Mouse (Mus musculus): ENCODE results near the gene Galnt10. TPM values are rescaled to one million over a fixed set of nuclear protein-coding genes. Genes with fewer than 3 reads are reported as not detected.

The Galnt10 gene
- polyA plus RNA-seq, 1 experiment from 2014 or later = 7.1 TPM

DNA sequence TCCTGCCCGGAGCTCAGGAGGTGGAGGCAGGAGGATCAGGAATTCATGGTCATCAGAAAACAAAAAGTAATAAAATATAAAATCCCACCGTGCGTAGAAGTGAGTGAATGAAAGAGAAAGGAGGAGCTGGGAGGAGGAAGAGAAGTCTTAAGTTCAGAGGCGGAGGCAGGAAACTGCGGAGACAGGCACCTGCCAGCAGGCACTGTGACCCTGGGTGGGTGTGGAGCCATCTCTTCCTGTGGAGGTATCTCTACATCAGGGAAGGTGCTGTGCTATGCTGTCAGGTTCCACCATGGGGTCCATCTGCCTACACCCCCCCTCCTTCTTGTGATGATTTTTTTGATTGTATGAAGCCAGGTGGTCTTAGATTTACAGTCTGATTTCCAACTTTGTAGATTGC lies 19.5 kb downstream of the Galnt10 start:
- Histone ChIP-seq H3K9ac (ENCODE audit: low read depth, low read length) (no peak overlapping the region), H3K36me3 (ENCODE audit: control insufficient read depth, insufficient read depth, low read length) (no peaks in the 10 kb centered on the region), H3K4me1 (ENCODE audit: control insufficient read depth, insufficient read depth, low read length) (peaks cover 8% of the 10 kb centered on the region), H3K9me3 (replicated peaks; ENCODE audit: control insufficient read depth, low read length) (no peaks in the 10 kb centered on the region), H3K4me3 (ENCODE audit: low read depth, low read length) (no peak overlapping the region), H3K4me2 (no peak overlapping the region), H3K27ac (ENCODE audit: low read depth, low read length) (no peak overlapping the region), H3K27me3 (ENCODE audit: control insufficient read depth, insufficient read depth, low read length) (no peaks in the 10 kb centered on the region)
- no peak for ATAC-seq (replicated peaks; ENCODE audit: insufficient number of reproducible peaks, low FRiP score, low TSS enrichment)
- WGBS (ENCODE audit: insufficient replicate concordance) = 87% methylated on average over 5 of the region's 5 CpGs

DNA sequence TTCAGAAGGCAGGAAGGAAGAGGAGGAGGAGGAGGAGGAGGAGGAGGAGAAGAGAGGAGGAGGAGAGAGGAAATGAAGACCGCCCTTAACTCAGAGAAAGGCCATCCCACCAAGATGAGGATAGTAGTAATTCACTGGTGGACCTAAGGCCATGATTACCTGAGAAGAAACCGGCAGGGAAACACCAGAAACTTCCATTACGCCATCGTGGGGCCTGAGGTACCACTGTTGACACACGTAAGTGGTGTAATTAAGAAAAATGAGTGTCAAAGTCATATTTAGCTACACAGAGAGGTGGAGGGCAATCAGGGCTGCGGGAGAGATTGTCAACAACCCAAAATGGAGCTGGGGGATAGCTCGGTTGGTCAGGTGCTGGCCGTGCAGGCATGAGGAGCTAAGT lies 23.0 kb downstream of the Galnt10 start:
- Histone ChIP-seq H3K27me3 (ENCODE audit: control insufficient read depth, insufficient read depth, low read length) (no peaks in the 10 kb centered on the region), H3K36me3 (ENCODE audit: control insufficient read depth, insufficient read depth, low read length) (no peaks in the 10 kb centered on the region), H3K4me2 (no peak overlapping the region), H3K4me3 (ENCODE audit: low read depth, low read length) (no peak overlapping the region), H3K4me1 (ENCODE audit: control insufficient read depth, insufficient read depth, low read length) (peaks cover 18% of the 10 kb centered on the region), H3K9ac (ENCODE audit: low read depth, low read length) (no peak overlapping the region), H3K9me3 (replicated peaks; ENCODE audit: control insufficient read depth, low read length) (no peaks in the 10 kb centered on the region), H3K27ac (ENCODE audit: low read depth, low read length) (no peak overlapping the region)
- ATAC-seq (replicated peaks; ENCODE audit: insufficient number of reproducible peaks, low FRiP score, low TSS enrichment) = no peak
- 76% methylated on average over 8 of the region's 8 CpGs for WGBS (ENCODE audit: insufficient replicate concordance)

DNA sequence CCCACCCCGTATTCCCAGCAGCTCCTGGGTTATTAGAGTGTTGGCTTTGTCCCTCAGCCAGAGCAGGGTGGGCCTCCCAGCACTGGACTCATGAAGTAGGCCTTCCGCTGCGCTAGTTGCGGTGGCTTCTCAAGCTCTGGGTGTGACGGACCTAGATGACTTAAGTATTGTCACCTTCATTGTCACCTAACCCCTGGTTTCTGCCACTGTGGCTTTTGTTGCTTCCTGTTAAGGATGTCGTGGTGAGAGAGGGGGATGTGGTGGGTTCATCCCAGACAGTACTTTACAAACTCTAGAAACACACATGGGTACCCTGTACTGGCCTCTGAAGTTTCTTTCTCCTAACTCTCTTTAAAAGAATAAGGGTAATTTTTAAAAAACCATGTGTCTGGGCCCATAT lies 24.3 kb downstream of the Galnt10 start:
- H3K9me3 ChIP-seq (replicated peaks; ENCODE audit: control insufficient read depth, low read length) = no peaks in the 10 kb centered on the region
- peaks cover 22% of the 10 kb centered on the region for H3K4me1 ChIP-seq (ENCODE audit: control insufficient read depth, insufficient read depth, low read length)
- no peak for ATAC-seq (replicated peaks; ENCODE audit: insufficient number of reproducible peaks, low FRiP score, low TSS enrichment)
- no peaks in the 10 kb centered on the region for H3K27me3 ChIP-seq (ENCODE audit: control insufficient read depth, insufficient read depth, low read length)
- H3K4me3 ChIP-seq (ENCODE audit: low read depth, low read length) = no peak overlapping the region
- H3K36me3 ChIP-seq (ENCODE audit: control insufficient read depth, insufficient read depth, low read length) = no peaks in the 10 kb centered on the region
- H3K27ac ChIP-seq (ENCODE audit: low read depth, low read length) = no peak overlapping the region
- no peak overlapping the region for H3K9ac ChIP-seq (ENCODE audit: low read depth, low read length)
- WGBS (ENCODE audit: insufficient replicate concordance) = 70% methylated on average over 6 of the region's 6 CpGs
- H3K4me2 ChIP-seq = no peak overlapping the region

DNA sequence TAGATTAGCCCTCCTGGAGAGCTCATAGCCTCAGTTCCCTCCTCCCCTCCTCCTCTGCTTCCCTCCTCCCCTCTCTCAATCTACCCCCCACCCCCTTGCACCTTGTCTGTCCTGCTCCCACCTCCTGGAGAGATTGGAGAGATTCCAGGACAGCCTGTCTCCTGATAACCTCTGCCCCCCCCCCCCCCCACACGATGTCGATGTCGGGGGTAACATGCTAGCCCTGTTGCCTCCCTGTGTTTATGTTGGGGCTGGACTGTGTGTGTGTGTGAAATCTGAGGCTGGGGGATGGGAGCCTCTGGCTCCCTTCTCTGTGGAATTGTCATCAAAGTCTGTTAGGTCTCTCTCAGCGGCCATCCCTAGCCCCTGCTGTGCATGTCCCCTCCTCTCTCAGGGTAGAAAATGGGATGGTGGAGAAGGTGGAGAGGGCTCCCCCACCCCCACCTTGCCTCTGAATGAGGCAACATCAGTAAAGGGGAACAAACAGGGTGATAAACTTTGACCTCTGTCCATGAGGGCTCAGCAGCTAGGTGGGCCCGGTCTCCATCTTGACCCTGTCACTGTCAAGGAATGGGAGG lies 26.0 kb downstream of the Galnt10 start:
- no peak overlapping the region for H3K27ac ChIP-seq (ENCODE audit: low read depth, low read length)
- H3K36me3 ChIP-seq (ENCODE audit: control insufficient read depth, insufficient read depth, low read length) = no peaks in the 10 kb centered on the region
- no peaks in the 10 kb centered on the region for H3K9me3 ChIP-seq (replicated peaks; ENCODE audit: control insufficient read depth, low read length)
- no peak overlapping the region for H3K9ac ChIP-seq (ENCODE audit: low read depth, low read length)
- H3K27me3 ChIP-seq (ENCODE audit: control insufficient read depth, insufficient read depth, low read length) = no peaks in the 10 kb centered on the region
- H3K4me3 ChIP-seq (ENCODE audit: low read depth, low read length) = no peak overlapping the region
- H3K4me2 ChIP-seq = no peak overlapping the region
- no peak for ATAC-seq (replicated peaks; ENCODE audit: insufficient number of reproducible peaks, low FRiP score, low TSS enrichment)
- peaks cover 24% of the 10 kb centered on the region for H3K4me1 ChIP-seq (ENCODE audit: control insufficient read depth, insufficient read depth, low read length)
- WGBS (ENCODE audit: insufficient replicate concordance) = 8% methylated on average over 5 of the region's 5 CpGs

DNA sequence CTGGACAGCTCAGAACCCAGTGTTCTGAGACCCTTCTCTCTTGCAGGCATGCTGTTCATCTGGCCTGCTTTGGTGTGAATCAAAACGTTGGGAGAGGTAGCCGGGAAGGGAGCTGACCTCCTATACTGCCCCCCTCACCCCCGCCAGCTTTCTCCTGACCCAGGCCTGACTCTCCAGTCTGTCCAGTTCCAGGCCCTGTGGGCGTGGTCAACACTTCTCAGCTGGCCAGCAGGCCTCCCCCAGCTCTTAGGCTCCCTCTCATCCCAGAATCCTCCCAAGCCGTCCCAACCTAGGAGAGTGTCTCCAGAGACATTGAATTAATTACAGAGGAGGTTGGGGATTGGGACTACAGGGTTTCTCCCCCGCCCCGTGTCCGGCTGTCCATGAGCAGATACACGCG lies 26.6 kb downstream of the Galnt10 start:
- ATAC-seq (replicated peaks; ENCODE audit: insufficient number of reproducible peaks, low FRiP score, low TSS enrichment) = no peak
- H3K4me1 ChIP-seq (ENCODE audit: control insufficient read depth, insufficient read depth, low read length) = peaks cover 26% of the 10 kb centered on the region

DNA sequence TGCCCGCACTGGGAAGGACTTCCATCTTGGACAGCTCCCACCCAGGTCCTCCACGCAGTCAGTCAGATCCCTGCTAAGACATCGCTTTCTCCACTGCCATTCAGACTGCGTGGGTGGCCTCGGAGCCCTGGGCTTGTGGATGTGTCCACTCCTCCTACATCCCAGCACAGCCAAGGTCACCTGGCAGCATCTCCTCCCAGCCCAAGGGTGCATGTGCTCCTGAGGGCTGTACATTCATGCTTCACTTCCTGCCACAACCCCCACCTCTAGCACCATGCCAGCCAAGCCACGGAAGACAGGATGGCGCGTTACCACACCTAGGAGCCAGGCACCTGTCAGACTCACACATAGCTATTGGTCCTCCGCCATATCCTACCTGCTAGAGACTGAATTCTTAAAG lies 27.8 kb downstream of the Galnt10 start:
- no peak overlapping the region for H3K4me3 ChIP-seq (ENCODE audit: low read depth, low read length)
- no peak overlapping the region for H3K9ac ChIP-seq (ENCODE audit: low read depth, low read length)
- no peak overlapping the region for H3K4me2 ChIP-seq
- no peaks in the 10 kb centered on the region for H3K36me3 ChIP-seq (ENCODE audit: control insufficient read depth, insufficient read depth, low read length)
- no peak overlapping the region for H3K27ac ChIP-seq (ENCODE audit: low read depth, low read length)
- H3K9me3 ChIP-seq (replicated peaks; ENCODE audit: control insufficient read depth, low read length) = no peaks in the 10 kb centered on the region
- H3K27me3 ChIP-seq (ENCODE audit: control insufficient read depth, insufficient read depth, low read length) = no peaks in the 10 kb centered on the region
- no peak for ATAC-seq (replicated peaks; ENCODE audit: insufficient number of reproducible peaks, low FRiP score, low TSS enrichment)
- H3K4me1 ChIP-seq (ENCODE audit: control insufficient read depth, insufficient read depth, low read length) = peaks cover 28% of the 10 kb centered on the region
- 79% methylated on average over 9 of the region's 9 CpGs for WGBS (ENCODE audit: insufficient replicate concordance)

More for the DNA sequence above, 26.6 kb downstream of the Galnt10 start:
- H3K27me3 ChIP-seq (ENCODE audit: control insufficient read depth, insufficient read depth, low read length) = no peaks in the 10 kb centered on the region
- 42% methylated on average over 10 of the region's 10 CpGs for WGBS (ENCODE audit: insufficient replicate concordance)
- no peak overlapping the region for H3K4me2 ChIP-seq
- no peak overlapping the region for H3K27ac ChIP-seq (ENCODE audit: low read depth, low read length)
- no peaks in the 10 kb centered on the region for H3K36me3 ChIP-seq (ENCODE audit: control insufficient read depth, insufficient read depth, low read length)
- H3K9me3 ChIP-seq (replicated peaks; ENCODE audit: control insufficient read depth, low read length) = no peaks in the 10 kb centered on the region
- H3K4me3 ChIP-seq (ENCODE audit: low read depth, low read length) = no peak overlapping the region
- H3K9ac ChIP-seq (ENCODE audit: low read depth, low read length) = no peak overlapping the region

DNA sequence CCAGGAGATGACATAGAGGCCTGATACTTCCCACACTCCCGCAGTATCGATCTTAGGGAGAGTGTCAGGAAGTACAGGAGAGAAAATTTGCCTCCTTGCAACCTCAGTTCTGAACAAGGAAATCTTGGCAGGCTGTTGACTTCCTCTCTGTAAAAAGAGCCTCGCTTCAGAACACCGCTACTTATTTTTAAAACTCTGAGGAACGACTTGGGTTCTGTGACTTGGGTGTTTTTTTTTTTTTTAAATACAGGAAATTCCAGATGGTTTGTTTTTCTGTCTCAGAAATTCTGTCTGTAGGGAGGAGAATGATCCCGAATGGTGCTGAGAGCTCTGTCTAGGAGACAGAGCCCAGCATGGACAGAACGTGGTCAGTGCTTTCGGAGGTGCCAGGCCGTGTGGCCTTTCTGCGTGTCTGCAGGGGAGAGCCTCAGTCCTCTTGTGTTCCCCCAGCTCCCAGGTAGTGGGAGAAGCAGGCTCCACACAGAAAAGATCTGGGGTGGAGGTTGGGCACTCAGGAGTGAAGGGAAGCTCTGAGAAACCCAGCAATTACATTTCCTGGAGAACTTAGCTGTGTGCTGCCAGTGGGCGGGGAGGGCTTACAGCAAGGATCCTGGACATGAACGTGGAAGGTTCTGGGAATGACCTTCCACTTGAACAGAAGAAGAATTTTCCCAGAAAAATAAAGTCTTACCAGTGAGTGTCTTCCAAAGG lies 28.9 kb downstream of the Galnt10 start:
- H3K9ac ChIP-seq (ENCODE audit: low read depth, low read length) = 0 out of 2 replicates have a peak overlapping the region, but pooled peaks have one; percentile 39
- H3K4me1 ChIP-seq (ENCODE audit: control insufficient read depth, insufficient read depth, low read length) = peaks cover 28% of the 10 kb centered on the region

DNA sequence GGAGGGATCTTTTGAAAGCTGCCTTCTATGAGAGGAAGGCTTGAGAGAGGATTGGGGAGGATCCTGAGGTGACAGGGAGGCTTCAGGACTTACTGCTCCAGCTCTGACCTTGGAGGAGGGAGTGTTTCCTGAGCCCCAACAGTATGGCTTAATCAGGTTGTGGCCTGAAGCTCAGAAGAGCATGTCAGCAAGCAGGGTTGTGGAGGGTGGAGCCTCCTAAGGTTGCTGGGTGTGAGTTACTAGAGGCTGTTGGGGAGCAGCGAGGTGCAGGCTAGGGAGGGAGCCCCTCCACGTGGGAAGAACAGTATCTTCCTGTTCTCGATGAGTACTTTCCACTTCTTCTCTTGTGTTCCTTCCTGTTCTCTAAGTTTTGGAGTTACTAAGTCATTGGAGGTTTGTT lies 32.0 kb downstream of the Galnt10 start:
- no peak for ATAC-seq (replicated peaks; ENCODE audit: insufficient number of reproducible peaks, low FRiP score, low TSS enrichment)
- Histone ChIP-seq H3K4me3 (ENCODE audit: low read depth, low read length) (no peak overlapping the region), H3K27me3 (ENCODE audit: control insufficient read depth, insufficient read depth, low read length) (no peaks in the 10 kb centered on the region), H3K36me3 (ENCODE audit: control insufficient read depth, insufficient read depth, low read length) (no peaks in the 10 kb centered on the region), H3K27ac (ENCODE audit: low read depth, low read length) (no peak overlapping the region), H3K4me1 (ENCODE audit: control insufficient read depth, insufficient read depth, low read length) (peaks cover 18% of the 10 kb centered on the region), H3K9me3 (replicated peaks; ENCODE audit: control insufficient read depth, low read length) (no peaks in the 10 kb centered on the region), H3K4me2 (no peak overlapping the region), H3K9ac (ENCODE audit: low read depth, low read length) (no peak overlapping the region)
- WGBS (ENCODE audit: insufficient replicate concordance) = 50% methylated on average over 3 of the region's 3 CpGs

More for the DNA sequence above, 28.9 kb downstream of the Galnt10 start:
- no peaks in the 10 kb centered on the region for H3K36me3 ChIP-seq (ENCODE audit: control insufficient read depth, insufficient read depth, low read length)
- WGBS (ENCODE audit: insufficient replicate concordance) = 48% methylated on average over 12 of the region's 12 CpGs
- no peak overlapping the region for H3K4me2 ChIP-seq
- no peaks in the 10 kb centered on the region for H3K9me3 ChIP-seq (replicated peaks; ENCODE audit: control insufficient read depth, low read length)
- peak overlapping the region; percentile 79 for H3K27ac ChIP-seq (ENCODE audit: low read depth, low read length)
- no peak overlapping the region for H3K4me3 ChIP-seq (ENCODE audit: low read depth, low read length)
- H3K27me3 ChIP-seq (ENCODE audit: control insufficient read depth, insufficient read depth, low read length) = no peaks in the 10 kb centered on the region
- ATAC-seq (replicated peaks; ENCODE audit: insufficient number of reproducible peaks, low FRiP score, low TSS enrichment) = no peak

DNA sequence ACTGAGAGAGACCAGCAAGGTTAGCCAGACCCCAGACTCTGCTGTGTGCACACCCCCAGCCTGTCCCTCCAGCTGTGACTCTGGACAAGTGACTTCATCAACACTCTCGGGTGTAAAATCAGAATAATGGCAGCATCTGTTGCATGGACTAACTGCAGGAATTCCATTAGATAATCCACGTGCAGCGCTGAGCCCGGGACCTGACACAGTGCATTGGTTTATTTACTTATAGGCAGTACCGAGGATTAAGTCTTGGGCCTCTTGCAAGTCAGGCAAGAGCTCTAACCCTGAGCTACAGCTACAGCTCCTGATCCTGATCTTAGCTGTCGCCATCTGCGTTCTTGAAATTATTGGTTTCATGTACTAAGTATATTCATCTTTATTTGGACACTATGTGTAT lies 37.3 kb downstream of the Galnt10 start:
- no peaks in the 10 kb centered on the region for H3K36me3 ChIP-seq (ENCODE audit: control insufficient read depth, insufficient read depth, low read length)
- H3K4me1 ChIP-seq (ENCODE audit: control insufficient read depth, insufficient read depth, low read length) = peaks cover 31% of the 10 kb centered on the region
- WGBS (ENCODE audit: insufficient replicate concordance) = 44% methylated on average over 7 of the region's 7 CpGs
- H3K4me3 ChIP-seq (ENCODE audit: low read depth, low read length) = no peak overlapping the region
- H3K27me3 ChIP-seq (ENCODE audit: control insufficient read depth, insufficient read depth, low read length) = no peaks in the 10 kb centered on the region
- no peaks in the 10 kb centered on the region for H3K9me3 ChIP-seq (replicated peaks; ENCODE audit: control insufficient read depth, low read length)
- no peak overlapping the region for H3K4me2 ChIP-seq
- no peak overlapping the region for H3K27ac ChIP-seq (ENCODE audit: low read depth, low read length)
- H3K9ac ChIP-seq (ENCODE audit: low read depth, low read length) = no peak overlapping the region
- ATAC-seq (replicated peaks; ENCODE audit: insufficient number of reproducible peaks, low FRiP score, low TSS enrichment) = no peak
